Mouse (Mus musculus) NIH3T3 (cell line): ENCODE data around the gene Ces2b.
"Not testable (repeated sequence)": the region's sequence is repeated elsewhere in the genome, so short reads cannot be mapped to it uniquely, and the experiment has no call there.

Experiments used
- DNase-seq: peaks from one replicate; pipeline ENCODE4 v3.0.0-alpha.2; 2012; ENCODE audit warnings: low read depth

Gene Ces2b

DNA sequence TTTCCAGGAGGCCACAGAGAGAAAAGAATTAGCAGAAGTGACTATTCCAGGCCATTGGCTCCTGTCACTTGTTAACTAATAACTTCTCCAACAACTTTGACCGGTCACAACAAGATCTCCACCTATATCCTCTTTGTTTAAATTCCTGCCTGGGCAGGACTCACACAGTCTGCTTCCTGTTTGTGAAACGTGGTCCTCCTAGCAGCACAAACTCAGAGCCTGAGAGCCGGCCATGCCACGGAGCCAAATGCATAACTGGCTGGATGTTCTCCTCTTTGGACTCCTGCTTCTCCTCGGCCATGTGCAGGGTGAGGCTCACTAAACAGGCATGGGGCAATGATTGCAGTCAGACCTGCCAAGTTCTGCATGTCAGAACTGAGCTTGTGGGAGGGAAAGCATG lies at the start of gene Ces2b:
Gene Ces2b, plus strand, starts transcription at position 133 of the 400 bp plus-strand sequence.
- DNase-seq, result no peak

DNA sequence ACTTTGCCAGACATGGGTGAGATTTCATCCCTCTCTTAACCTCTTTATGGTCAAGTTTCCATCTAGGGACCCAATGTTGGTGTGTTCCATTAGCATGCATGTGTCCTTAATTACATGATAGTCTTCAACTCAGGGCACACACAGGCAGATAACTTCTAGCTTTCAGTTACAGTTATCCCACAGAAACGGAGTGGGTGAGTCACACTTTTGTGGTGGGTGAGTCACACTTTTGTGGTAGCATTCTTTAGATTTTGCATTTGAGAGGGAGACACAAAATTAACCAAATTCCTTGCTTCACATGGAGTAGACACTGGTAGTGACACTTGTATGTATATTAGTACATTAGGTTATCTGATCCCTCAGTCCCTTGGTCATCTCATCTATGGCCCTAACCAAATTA lies 44.3 kb upstream of the Ces2b start:
- DNase-seq, result peak; percentile 59

DNA sequence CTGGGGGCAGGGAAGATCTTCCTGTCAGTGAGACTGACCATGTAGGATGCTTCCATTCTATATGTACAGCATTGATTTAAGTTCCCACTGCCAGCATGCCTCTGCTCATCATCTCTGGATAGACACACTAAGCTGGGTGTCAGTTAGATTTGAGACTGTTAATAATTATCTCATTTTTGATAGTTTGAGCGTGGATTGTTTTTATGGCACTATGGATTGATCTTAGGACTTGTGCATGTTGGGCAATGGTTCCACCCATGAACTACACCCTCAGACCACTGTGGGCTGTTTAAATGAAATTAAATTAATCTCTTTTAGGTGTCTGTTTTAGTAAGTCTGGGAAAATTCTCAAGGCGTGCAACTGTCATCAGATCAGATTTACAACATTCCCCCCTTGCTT lies 42.4 kb upstream of the Ces2b start:
- DNase-seq, result no peak

DNA sequence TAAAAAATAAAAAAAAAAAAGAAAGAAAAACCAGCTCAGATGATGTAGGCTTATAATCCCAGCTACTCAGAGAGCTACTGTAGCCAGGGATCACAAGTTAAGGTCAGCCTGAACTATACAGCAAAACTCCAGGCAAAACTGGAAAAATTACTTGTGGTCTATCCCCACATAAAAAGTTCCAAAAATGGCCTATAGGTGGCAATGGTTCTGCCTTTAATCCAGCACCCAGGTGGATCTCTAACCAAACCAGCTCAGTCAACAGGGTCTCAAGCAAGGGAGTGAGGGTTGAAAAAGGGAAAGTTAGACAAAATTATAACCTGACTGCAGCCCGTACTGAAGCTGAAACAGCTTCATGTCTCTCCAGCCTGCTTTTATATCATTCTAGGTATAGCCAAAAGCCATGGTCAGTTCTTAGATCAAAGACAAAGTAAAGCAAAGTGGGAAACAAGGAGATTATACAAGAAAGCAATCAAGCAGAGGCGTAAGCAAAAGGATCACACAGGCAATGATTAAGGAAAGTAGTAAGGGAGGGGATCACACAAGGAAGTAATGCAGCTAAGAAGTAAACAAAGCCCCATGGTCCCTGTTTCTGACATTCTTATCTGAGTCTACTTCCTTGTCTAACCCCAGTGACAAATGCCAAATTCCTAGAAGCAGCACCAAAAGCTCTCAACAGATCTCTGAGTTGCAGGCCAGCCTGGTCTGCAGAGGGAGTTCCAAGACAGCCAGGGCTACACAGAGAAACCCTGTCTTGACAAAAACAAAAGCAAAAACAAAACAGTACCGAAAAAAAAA lies 41.3 kb upstream of the Ces2b start:
- DNase-seq, result peak; percentile 25

DNA sequence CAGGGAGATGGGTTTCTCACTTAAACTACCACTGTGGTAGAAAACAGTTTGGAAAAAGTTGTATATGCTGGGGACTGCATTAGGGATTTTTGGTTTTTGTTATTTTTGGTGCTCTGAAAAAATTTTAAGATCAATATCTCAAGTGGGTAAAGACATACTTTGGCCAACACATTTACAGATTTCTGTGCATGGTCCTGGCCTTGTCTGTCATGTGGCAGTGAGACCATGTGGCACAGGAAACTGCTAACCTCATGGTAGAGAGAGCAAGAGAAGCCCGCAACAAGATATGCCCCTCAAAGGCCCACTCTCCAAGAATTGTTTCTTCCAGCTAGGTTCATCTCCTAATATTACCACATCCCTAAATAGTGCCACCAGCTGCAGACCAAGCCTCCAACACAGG lies 32.0 kb upstream of the Ces2b start:
- DNase-seq, result no peak

DNA sequence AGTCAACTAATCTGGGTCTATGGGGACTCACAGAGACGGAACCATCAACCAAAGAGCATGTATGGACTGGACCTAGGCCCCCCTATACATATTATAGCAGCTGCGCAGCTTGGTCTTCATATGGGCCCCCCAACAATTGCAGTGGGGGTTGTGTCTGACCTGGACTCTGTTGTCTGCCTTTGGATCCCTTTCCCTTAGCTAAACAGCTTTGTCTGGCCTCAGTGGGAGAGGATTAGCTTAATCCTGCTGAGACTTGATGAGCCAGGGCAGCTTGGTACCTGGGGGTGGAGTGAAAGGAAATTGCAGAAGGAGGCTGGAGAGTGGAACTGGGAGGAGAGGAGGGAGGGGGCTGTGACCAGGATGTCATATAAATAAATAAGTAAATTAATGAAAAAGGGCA lies 25.2 kb upstream of the Ces2b start:
- DNase-seq, result no peak

DNA sequence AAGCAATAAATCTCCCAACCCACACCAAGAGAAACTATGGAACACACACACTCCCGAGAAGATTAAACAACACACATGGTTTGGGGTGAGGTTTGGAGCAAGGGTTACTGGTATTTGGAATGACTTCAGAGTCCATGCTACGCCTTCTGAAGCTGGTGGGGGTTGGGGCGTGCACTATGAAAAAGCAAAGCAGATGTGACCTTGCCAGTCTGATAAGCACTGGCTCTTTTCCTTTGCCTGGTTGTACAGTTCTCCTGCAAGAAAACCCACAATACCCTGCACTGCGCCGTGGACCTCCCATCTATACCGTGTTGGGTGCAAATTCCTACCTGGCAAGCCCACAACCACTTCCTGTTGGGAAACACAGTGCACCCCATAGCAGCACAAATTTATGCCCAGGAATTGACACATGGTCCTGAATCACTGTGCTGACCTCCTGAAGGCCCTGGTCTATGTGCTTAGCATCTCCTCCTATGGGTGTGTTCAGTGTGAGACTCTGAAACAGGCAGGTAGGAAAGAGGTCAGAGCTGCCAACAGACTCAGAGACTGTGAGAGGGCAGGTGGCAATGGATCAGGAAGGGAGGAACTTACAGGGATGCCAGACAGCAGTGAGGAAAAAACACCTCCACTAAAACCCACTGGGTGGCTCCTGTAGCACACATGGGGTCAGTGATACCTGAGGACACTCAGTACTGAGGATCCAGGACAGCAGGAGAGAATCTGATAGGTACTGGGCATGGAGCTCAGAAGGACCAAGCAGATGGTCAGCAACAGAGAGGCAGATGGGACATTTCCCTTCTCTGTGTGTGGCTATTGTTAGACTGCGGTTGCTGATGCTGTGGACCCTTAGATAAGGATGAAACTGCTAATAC lies 22.6 kb upstream of the Ces2b start:
- no peak for DNase-seq

DNA sequence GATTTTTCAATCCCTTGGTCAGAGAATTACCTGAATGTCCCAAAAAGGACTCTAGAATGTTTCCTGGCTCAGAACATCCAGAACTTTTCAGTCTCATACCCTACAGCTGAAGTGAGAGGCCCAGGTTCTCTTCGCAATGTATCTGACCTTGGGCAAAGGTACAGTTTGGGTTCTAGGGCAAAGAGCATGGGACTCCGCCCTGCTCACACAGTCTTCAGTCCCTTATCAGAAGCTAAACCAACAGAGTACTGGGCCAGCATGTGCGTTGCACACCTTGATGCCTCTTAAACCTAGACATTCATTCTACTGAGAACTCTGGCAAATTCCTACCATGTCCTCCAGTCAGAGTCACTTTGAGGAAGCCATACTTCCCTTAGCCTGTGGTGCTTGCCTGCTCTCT lies 21.9 kb upstream of the Ces2b start:
- DNase-seq, result no peak

DNA sequence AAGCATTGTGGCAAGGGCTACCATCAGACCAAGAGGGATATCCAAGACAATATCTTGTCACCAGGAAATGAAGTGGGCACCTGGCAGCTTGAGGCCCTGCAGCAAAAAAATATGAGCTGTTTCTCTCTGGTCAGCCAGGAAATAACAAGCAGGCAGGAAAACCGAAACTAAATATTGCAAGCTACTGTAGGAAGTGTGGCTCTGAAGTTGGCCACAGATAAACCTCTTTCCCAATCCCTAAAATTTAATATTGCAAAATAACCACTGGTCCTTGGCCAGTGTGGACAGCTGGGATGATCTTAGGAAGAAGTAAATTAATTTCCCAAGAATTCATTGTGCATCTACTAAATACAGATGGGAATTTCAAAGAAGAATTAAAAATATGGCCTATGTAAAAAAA lies 4.5 kb upstream of the Ces2b start:
- DNase-seq, result no peak

DNA sequence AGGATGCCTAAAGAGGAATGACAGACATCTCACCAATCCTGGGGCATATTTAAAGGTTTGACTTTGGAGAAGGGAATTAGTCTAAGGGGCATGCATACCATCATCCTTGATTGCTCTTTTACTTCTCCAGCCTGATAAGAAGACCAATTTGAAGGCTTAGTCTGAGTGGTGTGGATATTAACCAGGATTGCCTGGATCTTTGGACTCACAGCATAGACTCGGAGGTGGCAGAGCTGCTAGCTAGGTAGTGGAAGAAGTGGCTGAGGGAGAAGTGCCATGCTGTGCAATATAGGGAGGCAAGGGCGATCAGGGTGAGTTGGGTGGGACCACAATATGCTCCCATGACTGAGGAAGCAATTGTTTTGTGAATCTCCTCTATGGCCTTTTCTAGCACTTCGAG lies 3.2 kb upstream of the Ces2b start:
- DNase-seq, result no peak

DNA sequence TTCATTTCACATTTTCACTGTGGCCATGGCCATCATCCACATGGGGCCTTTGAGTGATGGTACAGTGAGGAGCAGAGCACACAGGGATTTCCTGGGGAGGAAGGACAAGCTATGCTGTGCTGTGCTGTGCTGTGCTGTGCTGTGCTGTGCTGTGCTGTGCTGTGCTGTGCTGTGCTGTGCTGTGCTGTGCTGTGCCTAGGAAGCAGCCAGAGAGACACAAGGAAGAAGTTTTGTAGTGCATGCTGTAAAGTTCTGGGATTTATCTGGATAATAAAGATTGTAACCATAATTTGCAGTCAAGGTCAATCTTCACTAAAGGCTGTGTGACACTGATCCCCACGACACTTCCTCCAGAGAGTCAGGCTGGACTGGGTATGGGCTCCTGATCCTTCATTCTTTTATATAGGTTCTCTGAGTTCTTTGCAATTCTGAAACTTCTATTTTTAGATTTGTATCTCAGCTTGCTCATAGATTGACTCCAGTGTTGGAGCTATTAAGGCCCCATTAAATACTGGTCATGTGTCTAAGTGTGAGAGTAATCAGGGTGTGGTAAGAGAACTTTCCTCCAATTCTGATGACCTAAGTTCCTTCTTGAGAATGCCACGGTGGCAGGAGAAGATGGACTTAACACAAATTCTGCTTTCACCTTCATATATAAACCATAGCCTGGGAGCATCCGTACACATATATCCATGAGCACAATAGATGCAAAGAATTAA lies 10.1 kb downstream of the Ces2b start:
- DNase-seq, result no peak

DNA sequence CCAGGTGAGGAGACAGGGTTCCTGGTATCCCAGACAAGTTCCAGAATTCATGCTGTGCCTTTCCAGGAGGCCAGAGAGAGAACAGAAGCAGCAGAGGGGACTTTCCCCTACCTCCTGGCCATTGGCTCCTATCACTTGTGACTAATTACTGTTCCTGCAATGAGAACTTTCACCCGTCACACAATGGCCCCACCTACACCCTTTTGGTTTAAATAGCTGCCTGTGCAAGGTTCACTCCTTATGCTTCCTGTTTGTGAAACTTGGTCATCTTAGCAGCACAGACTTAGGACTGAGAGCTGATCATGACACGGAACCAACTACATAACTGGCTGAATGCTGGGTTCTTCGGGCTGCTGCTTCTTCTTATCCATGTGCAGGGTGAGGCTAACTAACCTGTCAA lies 15.5 kb downstream of the Ces2b start, which contains the start of gene Ces2c:
Gene Ces2c, plus strand, starts transcription at position 238 of the 400 bp plus-strand sequence.
- DNase-seq, result no peak

DNA sequence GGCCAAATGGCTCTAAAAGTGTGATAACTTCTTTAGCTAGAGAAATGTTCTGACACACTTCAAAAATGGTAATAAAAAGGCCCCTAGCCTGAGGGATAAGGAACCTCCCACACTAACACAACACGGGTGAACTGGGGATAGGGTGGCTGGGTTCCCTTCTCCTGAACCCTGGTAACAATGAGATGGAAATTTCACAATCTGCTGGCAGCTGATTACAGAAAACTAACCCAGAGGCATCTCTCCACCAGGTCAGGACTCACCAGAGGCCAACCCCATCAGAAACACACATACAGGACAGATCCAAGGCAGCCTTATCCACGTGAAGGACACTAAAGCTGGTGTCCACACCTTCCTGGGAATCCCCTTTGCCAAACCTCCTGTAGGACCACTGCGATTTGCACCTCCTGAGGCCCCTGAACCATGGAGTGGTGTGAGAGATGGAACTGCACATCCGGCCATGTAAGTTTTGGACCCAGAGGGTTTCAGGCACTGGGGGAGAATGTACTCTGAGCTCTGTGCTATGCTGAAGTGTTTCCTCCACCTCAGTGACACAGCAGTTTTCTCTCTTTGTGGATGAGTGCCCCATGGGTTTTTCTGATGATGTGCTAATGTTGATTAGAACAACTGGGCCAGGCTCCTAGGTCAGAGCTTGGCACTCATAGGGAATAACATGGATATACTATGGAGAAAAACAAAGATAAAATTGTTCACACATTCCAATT lies 16.5 kb downstream of the Ces2b start:
- DNase-seq, result no peak

DNA sequence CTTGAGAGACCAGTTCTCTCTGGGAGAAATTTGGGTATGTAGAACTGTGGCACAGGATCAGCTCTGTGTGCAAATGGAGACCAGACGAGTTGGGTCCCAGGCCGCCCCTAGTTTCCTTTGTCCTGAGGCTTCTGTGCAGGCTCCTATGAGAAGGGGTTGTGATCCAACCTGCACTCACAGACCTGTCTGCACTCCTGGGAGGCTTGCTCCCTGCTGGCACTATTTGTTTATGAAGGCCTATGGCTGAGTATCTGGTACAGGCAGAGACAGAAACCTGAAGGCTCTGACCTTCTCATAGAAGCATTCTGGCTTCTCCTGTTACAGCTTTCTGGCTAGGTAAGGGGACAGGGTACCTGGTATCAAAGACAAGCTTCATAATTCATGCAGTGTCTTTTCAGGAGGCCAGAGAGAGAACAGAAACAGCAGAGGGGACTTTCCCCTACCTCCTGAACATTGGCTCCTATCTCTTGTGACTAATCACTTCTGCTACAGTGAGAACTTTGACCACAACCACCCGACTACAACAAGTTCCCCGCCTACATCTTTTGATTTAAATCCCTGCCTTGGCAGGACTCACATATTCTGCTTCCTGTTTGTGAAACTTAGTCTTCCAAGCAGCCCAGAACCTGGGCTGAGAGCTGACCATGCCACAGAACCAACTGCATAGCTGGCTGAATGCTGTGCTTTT lies 35.6 kb downstream of the Ces2b start:
- DNase-seq, result not testable (repeated sequence)

DNA sequence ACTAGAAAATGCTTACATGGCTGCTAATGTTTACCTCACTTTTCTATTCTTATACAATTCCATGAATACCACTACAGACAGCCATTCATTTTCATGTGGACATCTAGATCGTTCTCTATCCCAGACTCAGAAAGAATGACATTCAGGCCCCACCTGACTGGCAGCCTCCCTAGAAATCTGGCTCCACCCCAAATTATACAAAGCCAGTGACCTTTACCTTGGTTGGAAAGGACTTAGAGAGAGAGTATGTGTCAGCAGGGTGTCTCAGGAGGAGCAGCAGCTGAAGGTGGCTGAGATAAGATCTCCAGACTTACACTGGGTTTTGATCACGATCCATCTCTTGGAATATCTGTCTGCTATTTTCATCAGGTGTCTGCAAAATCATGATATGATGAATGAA lies 37.5 kb downstream of the Ces2b start:
- DNase-seq, result not testable (repeated sequence)

DNA sequence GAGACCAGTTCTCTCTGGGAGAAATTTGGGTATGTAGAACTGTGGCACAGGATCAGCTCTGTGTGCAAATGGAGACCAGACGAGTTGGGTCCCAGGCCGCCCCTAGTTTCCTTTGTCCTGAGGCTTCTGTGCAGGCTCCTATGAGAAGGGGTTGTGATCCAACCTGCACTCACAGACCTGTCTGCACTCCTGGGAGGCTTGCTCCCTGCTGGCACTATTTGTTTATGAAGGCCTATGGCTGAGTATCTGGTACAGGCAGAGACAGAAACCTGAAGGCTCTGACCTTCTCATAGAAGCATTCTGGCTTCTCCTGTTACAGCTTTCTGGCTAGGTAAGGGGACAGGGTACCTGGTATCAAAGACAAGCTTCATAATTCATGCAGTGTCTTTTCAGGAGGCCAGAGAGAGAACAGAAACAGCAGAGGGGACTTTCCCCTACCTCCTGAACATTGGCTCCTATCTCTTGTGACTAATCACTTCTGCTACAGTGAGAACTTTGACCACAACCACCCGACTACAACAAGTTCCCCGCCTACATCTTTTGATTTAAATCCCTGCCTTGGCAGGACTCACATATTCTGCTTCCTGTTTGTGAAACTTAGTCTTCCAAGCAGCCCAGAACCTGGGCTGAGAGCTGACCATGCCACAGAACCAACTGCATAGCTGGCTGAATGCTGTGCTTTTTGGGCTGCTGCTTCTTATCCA lies 55.0 kb downstream of the Ces2b start:
- DNase-seq, result not testable (repeated sequence)
